Mouse (Mus musculus) inflammation-experienced regulatory T-cells, adult 6 months (primary cell): Measurements from ENCODE around the gene Selenop. TPM values are rescaled to one million over a fixed set of nuclear protein-coding genes. Genes with fewer than 3 reads are reported as not detected.
A peak's percentile ranks its signal among the peaks of the same experiment; 100 is the strongest.

ENCODE experiments used
- ATAC-seq: one replicate; pipeline ENCODE4 v1.8.0; 2017
- polyA plus RNA-seq, 3 experiments: library from polyadenylated mRNA; unstranded; fragments of 100-300 nt; shearing (Covaris generic); gene quantifications; one replicate each; pipeline ENCODE4 v1.2.1; 2017

The Selenop gene
- polyA plus RNA-seq, 3 experiments from 2014 or later: 95.3 to 160 (median 152) TPM

DNA sequence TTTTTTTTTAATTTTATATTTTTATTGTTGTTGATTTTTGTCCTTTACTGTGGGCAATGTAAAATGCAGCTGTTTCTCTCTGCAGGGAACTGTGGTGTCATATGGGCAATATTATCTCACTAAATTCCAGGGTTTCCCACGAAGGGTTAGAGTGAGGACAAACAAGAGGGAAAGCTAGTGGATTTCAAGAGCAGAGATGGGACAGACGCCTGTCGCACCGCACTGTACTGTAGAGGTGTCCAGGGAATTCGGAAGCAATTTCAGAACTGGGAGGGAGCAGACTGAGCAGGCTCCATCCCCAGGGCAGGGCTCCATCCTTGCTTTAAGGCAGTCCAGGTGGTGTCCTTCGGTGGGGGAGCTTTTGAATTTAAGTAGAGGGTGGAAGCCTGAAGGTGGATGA lies 2.9 kb downstream of the Selenop start:
- peak; percentile 7 for ATAC-seq

DNA sequence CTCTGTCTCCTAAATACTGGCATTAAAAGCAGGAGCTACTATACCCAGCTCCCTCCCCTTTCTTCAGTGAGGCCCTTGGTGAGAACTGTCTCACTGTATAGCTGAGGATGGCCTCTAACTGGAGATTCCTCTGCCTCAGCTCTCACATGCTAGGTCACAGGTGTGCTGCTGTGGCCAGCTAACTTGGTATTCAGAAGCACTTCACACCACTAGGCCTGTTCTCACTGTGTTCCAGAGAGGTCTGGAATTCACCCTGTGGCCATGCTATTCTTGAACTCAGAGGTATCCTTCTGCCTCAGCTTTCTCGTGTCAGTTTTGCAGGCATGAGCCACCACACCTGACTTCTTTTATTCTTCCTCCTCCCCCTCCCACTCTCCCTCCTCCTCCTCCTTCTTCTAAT lies 4.8 kb downstream of the Selenop start:
- ATAC-seq: no peak

DNA sequence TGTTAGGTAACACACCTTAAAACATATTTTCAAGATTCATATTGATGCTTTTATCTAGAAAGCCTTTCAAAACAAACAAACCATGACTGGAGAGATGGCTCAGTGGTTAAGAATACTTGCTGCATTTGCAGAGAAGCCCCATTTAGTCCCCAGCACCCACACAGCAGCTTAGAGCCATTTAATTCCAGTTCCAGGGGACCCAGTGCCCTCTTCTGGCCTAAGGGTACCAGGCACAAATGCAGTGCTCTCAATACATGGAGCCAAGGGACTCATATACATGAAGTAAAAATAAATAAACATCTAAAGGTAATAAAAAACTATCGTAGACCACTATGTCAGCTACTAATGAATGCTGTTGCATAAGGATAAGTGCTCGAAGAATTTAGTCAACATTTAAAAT lies 9.0 kb downstream of the Selenop start:
- no peak for ATAC-seq

DNA sequence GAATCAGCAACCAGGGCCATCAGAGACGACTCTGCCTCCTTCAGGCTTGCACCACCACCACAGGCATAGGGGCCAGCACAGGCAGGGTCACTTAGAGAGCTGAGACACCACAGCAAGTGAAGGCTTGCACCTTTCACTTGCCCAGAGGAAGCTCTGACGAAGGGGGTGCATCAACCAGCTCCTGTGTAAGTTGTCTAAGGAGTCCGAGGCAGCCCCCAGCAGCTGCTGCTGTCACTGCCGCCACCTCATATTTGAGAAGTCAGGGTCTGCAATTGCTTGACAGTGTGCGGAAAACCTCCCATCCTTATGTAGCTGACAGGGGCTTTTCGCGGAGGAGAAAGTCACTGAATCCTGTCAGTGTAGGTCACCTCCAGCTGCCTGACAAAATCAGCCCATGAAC lies 10.9 kb downstream of the Selenop start:
- ATAC-seq: no peak

DNA sequence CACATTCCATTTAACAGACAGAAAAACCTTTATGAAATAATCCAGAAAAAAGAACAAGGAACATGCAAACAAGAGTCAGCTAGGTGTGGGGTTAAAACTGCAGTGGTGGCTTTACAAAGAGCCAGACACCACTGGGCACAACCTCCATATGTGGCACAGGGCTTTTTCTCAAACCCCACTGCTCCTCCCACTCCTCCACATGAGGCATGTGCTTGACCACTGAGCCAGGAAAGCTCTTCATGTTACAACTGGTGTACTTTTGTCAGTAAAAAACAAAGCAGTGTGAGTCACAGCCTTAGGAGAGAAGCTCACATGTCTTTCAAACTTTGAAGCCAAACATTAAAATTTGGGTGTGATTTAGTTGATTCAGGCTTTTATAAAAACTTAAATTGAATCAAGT lies 12.9 kb downstream of the Selenop start:
- ATAC-seq: no peak

DNA sequence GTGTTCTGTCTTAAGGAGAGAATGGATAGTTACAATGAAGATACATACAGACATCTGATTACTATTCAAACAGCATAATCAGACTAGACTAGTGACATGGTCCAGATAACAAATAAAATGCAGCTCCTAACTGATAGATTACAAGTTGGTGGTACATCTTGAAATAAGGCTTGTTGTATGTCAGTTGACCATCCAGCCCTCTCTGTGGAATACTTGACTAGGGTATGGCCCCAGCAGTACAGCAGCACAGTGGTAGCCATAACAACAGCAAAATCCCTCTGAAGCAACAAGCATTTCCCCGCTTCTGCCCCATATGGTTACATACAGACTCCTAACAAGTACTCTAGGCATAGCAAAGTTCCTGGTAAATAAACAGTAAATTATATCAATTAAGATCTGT lies 13.4 kb downstream of the Selenop start:
- ATAC-seq: no peak

DNA sequence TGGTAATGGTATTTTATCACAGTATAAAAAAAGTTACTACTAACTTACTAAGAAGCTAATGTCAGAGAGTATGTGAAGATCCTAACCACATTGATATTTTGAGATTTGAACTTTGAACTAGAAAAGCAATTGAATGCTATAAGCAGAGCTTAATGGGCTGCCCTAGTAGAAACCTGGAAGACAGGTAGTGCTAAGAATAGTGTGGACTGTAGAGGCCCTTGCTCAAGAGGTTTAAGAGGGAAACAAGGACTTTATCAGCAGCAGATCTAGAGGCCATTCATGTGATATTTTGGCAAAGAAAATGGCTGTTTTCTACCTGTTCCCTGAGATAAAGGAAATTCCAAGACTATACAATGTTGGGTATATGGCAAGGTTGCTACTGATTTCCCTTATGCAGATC lies 17.7 kb downstream of the Selenop start:
- ATAC-seq: no peak

DNA sequence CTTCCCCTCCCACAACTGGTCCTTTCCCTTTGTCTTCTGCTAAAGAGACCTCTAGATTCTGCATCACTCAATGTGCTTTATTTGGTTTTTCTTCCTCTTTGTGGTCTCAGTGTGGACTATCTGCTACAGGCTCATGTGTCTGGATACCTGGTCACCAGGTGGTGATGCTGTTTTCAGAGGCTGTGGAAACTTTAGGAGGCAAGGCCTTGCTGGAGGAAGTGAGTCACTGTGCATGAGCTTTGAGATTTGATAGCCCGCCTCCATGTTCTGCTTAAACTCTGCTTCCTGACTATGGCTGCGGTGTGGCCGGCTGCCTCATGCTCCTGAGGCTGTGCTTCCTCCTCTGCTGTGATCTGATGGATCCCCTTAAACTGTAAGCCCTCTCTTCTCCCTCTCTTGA lies 22.1 kb downstream of the Selenop start:
- ATAC-seq: peak; percentile 43

DNA sequence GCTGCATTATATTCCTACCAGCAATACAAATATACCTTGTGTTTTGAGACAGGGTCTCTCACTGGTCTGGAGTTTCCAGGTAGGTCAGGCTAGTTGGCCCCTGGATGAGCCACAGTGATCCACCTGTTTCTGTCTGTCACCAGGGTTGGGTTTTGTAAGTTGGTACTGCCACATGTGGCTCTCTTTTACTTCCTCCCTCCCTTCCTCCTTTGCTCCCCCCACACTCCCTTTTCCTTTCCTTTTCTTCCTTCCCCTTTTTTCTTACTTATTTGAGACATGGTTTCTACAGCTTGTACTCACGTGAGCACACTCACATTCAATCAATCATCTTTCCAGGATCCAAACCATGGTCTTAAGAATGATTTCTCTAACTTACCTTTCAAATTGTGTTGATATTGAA lies 25.1 kb downstream of the Selenop start:
- no peak for ATAC-seq

DNA sequence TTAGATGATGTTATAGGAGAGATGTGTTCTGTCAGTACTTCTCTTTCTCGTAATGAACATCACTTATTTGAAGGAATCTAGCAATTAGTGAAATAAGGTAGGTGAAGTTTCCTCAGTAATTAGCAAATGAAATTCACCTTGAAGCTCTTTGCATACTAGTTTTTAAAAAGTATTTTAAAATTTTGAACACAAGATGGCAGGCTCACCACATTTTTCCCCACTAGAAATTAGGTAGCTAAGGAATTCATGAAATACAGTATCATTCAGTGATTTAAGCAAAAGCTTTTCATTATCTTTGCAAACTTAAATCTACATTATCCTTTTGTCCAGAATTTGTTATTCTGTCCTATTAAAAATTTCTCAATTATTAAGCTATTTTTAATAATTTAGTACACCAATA lies 27.6 kb downstream of the Selenop start:
- ATAC-seq: no peak

DNA sequence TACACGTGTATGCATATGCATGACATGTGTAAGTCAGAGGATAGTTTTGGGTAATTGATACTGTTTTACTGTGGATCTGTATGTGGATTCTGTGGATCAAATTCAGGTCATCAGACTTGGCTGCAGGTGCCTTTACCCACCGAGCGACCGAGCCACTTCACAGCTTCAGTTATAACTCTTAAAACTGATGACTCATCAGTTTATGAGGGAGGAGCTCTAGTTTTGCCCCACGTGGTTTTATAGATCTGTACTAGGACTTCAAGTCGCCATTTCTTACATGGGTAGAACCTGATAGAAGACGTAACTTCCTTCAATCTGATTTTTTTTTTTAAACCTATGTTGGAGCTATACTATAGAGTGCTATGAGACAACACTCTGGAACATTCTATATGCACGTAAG lies 29.3 kb downstream of the Selenop start:
- no peak for ATAC-seq

DNA sequence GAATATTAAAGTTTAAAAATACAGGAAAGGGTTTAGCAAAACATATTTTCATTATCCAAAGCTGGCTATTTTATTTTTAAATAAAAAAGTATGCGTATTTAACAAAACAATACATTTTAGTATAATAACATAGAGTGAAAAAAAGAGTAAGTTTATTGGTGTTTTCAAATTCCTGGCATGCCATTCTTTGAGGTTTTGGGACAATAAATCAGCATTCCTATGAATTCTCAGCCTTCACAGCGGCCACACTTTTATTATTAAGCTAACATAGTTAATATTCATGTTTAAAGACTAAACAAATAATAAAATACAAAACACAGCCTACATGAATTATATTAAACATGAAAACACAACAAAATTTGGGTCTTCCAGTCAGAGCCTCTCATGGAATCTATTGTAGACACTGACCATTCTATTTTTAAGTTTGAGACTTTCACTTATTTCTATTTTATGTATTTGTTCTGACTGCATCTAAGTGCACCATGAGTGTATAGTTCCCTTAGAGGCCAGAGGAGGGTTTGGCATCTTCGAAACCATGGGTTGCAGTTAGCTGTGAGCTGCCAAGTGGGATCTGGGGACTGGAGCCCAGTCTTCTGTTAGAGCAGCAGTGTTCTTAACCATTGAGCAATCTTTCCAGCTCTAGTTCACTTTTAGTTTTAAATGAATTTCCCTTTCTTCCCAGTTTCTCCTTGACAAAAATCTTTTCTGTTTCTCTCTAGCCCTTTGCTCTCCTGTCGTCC lies 32.2 kb downstream of the Selenop start:
- ATAC-seq: no peak

DNA sequence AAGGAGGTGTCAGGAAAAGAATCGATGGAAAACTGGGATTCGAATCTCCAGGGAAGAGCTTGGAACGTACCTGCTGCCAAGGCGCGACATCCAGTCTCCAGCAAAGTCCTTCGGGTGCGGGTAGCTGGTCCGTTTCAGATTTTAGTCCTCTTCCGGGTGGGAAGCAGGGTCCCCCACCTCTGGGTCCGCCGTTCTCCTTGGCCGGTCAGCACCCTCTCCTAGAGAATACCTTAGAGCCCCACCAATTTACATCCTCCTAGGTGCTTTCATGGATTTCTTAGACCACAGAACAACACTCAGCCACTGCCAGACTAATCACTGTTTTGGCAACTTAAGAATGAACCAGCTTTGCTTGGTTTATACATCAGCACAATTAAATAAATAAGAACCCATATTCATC lies 35.1 kb downstream of the Selenop start, which contains the start of gene Ccdc152:
Ccdc152 (minus strand) TSS at position 101 of the 400 bp plus-strand sequence.
- no peak for ATAC-seq

DNA sequence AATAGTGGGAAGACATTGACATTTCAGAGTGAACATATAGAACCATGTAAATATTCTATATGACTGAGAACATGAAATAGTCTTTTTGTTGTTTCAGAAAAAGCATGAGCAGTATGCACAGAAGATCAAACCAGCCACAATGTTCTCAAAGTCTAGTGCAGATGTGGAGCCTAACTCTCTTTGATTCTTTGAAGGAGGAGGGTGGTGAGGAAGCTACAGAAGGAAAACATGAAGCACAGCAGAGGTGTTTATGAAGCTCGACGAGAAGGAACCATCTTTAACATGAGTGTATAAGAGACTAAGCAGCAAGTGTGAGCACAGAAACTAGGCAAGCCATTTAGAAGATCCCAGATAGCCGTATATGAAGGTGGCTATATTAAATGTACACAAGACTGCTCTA lies 41.5 kb downstream of the Selenop start:
- ATAC-seq: no peak

DNA sequence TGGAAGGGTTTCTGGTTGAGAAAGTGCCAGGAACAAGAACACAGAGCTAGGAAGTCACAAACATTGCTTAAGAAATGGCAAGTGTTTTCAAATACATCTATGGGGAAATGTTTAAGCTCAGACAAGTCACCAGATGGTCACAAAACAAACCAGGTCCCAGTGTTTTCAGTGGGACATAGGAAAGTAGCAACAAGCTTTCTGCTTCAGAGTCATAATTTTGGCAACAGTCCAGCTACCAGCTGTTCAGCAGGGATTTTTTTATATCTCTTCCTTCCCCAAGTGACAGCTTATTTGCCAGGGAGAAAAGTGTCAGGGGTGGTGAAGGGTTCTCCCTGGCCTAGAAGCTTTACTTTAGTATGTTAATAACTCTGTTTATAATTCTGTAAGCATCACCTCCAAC lies 44.6 kb downstream of the Selenop start:
- ATAC-seq: no peak

DNA sequence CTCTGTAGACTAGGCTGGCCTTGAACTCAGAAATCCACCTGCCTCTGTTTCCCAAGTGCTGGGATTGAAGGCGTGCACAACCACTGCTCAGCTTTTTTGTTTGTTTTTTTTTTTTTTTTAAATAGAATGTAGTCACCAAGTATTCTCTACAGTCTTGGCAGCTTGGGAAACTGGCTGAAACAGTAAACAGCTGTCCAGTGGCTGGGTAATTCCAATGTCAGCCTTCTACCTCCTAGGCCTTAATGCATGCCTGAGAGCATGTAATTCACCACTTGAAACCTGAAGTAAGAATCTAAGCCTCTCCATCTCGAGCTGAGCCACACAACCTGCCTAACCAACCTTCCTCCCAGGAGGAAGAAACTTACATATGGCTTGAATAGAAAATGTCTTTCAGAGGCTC lies 48.3 kb downstream of the Selenop start:
- no peak for ATAC-seq

DNA sequence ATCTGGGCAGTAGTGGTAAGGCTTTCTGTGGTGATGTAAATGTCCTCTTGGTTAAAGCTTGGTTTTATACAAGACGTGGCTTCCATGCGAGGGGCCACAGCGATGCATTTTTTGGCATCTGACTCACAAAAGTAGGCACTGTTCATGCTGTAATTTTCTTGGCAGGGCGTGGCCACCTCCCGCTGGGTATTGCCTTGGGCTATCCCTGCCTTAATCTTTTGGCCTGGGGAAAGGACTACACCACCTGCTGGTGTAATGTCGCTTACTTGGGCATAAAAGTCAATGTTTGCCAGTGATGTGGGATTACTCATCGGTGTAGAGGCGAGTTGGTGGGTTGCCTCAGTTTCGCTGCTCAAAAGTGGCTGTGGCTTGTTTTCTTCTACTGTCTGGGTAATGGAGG lies 51.6 kb downstream of the Selenop start:
- ATAC-seq: no peak

DNA sequence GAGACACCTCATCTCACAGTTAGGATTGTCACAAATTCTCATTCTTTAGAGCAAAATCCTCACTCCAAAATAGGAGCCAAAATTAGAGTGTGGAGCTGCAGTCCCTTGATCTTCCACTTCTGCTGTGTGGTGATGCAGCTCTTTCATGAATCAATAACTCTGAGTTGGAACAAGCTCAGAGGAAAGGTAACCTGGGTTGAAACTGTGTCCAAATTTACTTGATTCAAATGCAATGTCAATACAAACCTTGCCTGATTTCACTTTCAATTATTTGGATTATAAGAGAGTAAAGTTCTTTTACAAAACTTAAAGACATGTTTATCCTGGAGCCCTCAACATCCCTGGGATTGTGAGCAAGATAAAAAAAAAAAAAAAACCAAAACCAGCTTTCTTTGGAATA lies 54.7 kb downstream of the Selenop start:
- ATAC-seq: no peak

Other genes starting within 250 kb of the Selenop start
- 1 to 10 TPM in 1 of 3 experiments, under 1 TPM in 1, not detected in 1; 0.31 to 1.3 TPM for gene Ccdc152, start 35.0 kb downstream of the Selenop start, polyA plus RNA-seq